ENCODE assay signal across 8 mouse cellular contexts in the genomic region with DNA sequence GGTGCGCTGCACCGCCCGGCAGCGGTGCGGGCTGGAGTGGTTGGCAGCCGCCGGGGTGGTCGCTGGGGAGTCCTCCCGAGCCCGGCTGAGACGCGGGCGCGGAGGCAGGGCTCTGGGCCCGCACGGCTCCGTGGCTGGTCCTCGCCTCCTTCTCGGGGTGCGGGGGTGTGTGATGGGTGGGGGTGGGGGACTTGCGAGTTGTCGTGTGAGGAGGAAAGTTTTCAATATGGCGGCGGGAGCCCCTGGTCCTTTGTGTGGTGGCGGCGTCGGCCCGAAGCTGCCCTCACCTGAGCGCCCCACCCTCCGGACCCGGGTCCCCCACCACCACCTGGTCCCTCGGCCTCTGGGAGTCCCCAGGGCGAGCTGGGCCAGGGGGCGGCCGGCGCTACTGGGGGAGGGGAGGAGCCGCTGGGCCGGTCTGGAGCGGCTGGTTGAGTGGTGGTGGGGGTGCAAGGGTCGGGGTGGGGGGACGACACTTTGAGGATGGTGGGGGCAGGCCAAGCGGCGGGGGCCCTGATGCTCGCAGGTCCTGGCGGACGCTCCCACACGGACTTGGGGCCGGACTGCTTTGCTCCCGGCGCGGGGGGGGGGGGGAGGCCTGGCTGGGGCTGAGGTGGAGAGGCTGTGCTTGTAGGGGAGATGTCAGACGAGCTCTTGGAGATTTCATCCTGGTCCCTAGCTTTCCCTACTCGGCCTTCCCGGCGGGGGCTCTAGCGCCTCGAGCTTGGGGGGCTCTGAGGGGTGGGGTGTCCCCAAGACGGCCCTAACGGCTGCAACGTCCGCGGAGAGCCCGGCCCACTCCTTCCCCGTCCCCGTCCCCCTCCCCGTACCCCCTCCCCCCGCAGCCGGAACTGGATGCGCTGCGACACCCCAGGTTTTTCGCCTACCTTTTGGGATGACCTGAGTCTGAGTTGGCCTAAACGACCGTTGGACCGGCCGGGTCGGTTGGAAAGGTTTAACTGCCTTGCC. TPM values are rescaled to one million over a fixed set of nuclear protein-coding genes. Genes with fewer than 3 reads are reported as not detected.
DNase-seq lines count a peak whose midpoint lies in the region; ATAC-seq and TF ChIP-seq lines count a peak whose summit lies in the region.

No protein-coding gene starts in this region.

- no peaks in the 10 kb centered on the region for H3K36me3 ChIP-seq in C2C12 (ENCODE audit: control insufficient read depth, insufficient read depth)
- no peaks in the 10 kb centered on the region for H3K36me3 ChIP-seq in embryonic facial prominence, embryonic 13.5 days
- H3K36me3 ChIP-seq in heart, postnatal 0 days (replicated peaks; ENCODE audit: control insufficient read depth, insufficient read depth, low read length): no peaks in the 10 kb centered on the region
- no peaks in the 10 kb centered on the region for H3K36me3 ChIP-seq in lung, embryonic 14.5 days (ENCODE audit: insufficient read depth)

- peak; percentile 46 for DNase-seq in adipocyte (ENCODE audit: low spot score)
- DNase-seq in heart, postnatal 0 days (ENCODE audit: low spot score): peak; percentile 35
- peak; percentile 13 to 67 for DNase-seq in kidney, postnatal 25 days
- peak; percentile 53 for DNase-seq in lung, embryonic 14.5 days
- DNase-seq in retina, postnatal 1 day: peak; percentile 64
- peak; percentile 66 for DNase-seq in thymus, postnatal 4 days

- no peak for TF ChIP-seq CTCF in C2C12 (IDR thresholded peaks at IDR 0.05; ENCODE audit: control insufficient read depth, insufficient read depth, insufficient read length)
- no peak for TF ChIP-seq CTCF in heart, postnatal 0 days (IDR thresholded peaks at IDR 0.05; ENCODE audit: low read depth)
- no peak for TF ChIP-seq CTCF in lung, embryonic 14.5 days (IDR thresholded peaks at IDR 0.05; ENCODE audit: low read depth)

- under 1% methylated on average over 60 of the region's 76 CpGs for WGBS in embryonic facial prominence, embryonic 13.5 days
- WGBS in heart, postnatal 0 days: under 1% methylated on average over 46 of the region's 76 CpGs
- WGBS in lung, embryonic 14.5 days: under 1% methylated on average over 72 of the region's 76 CpGs

- H3ac ChIP-seq in C2C12 (ENCODE audit: control insufficient read depth, insufficient read length, low read depth): peak overlapping the region; percentile 80

- TF ChIP-seq EP300 in heart, postnatal 0 days (IDR thresholded peaks at IDR 0.05; ENCODE audit: low read depth): no peak

- peak overlapping the region; percentile 61 for H3K4me2 ChIP-seq in embryonic facial prominence, embryonic 13.5 days
- peak overlapping the region; percentile 91 for H3K4me2 ChIP-seq in heart, postnatal 0 days (ENCODE audit: low read depth, low read length)
- peak overlapping the region; percentile 67 for H3K4me2 ChIP-seq in lung, embryonic 14.5 days

- no peaks in the 10 kb centered on the region for H3K27me3 ChIP-seq in C2C12 (ENCODE audit: control insufficient read depth, insufficient read depth, insufficient read length)
- H3K27me3 ChIP-seq in embryonic facial prominence, embryonic 13.5 days: no peaks in the 10 kb centered on the region
- H3K27me3 ChIP-seq in heart, postnatal 0 days (ENCODE audit: control insufficient read depth, insufficient read depth, low read length): no peaks in the 10 kb centered on the region
- H3K27me3 ChIP-seq in lung, embryonic 14.5 days (ENCODE audit: insufficient read depth, low read length): no peaks in the 10 kb centered on the region

- H3K79me3 ChIP-seq in C2C12 (ENCODE audit: low read depth): peaks cover 6% of the 10 kb centered on the region

- H3K4me3 ChIP-seq in C2C12 (ENCODE audit: insufficient read depth, poor library complexity, severe bottlenecking): peak overlapping the region; percentile 72
- peak overlapping the region; percentile 100 for H3K4me3 ChIP-seq in embryonic facial prominence, embryonic 13.5 days
- peak overlapping the region; percentile 99 for H3K4me3 ChIP-seq in heart, postnatal 0 days (ENCODE audit: low read depth, low read length)
- peak overlapping the region; percentile 100 for H3K4me3 ChIP-seq in lung, embryonic 14.5 days (ENCODE audit: low read depth, low read length)

- 0 out of 2 replicates have a peak, but pooled peaks have one; percentile 16 for ATAC-seq in embryonic facial prominence, embryonic 13.5 days (ENCODE audit: insufficient number of reproducible peaks, insufficient read depth, low FRiP score, low TSS enrichment, low read depth)
- ATAC-seq in heart, postnatal 0 days (ENCODE audit: insufficient read depth, low read depth): peak; percentile 8; the same call in 1 of the 2 replicates
- ATAC-seq in lung, embryonic 14.5 days (ENCODE audit: insufficient read depth): 0 out of 2 replicates have a peak, but pooled peaks have one; percentile 5

- H3K27ac ChIP-seq in embryonic facial prominence, embryonic 13.5 days: peak overlapping the region; percentile 95
- peak overlapping the region; percentile 88 for H3K27ac ChIP-seq in heart, postnatal 0 days (ENCODE audit: low read depth)
- H3K27ac ChIP-seq in lung, embryonic 14.5 days (ENCODE audit: low read depth): peak overlapping the region; percentile 96

- no peaks in the 10 kb centered on the region for H3K9me3 ChIP-seq in embryonic facial prominence, embryonic 13.5 days
- H3K9me3 ChIP-seq in heart, postnatal 0 days (replicated peaks; ENCODE audit: control insufficient read depth, low read length): no peaks in the 10 kb centered on the region
- H3K9me3 ChIP-seq in lung, embryonic 14.5 days (ENCODE audit: low read depth, low read length): no peaks in the 10 kb centered on the region

- H3K9ac ChIP-seq in embryonic facial prominence, embryonic 13.5 days: peak overlapping the region; percentile 100
- peak overlapping the region; percentile 95 for H3K9ac ChIP-seq in heart, postnatal 0 days (replicated peaks; ENCODE audit: low read depth, low read length)
- H3K9ac ChIP-seq in lung, embryonic 14.5 days: peak overlapping the region; percentile 98

- peaks cover 38% of the 10 kb centered on the region for H3K4me1 ChIP-seq in embryonic facial prominence, embryonic 13.5 days
- peaks cover 16% of the 10 kb centered on the region for H3K4me1 ChIP-seq in heart, postnatal 0 days (ENCODE audit: control insufficient read depth, insufficient read depth)
- peaks cover 12% of the 10 kb centered on the region for H3K4me1 ChIP-seq in lung, embryonic 14.5 days (ENCODE audit: insufficient read depth)

- peaks cover 40% of the 10 kb centered on the region for H3K79me2 ChIP-seq in C2C12 (ENCODE audit: control insufficient read depth, insufficient read depth)

TF ChIP-seq in C2C12, 6 proteins besides CTCF, POLR2A, EP300 and RAD21:
- TF ChIP-seq USF1 (IDR thresholded peaks at IDR 0.05; ENCODE audit: low read depth): no peak
- no peak for TF ChIP-seq MAX (IDR thresholded peaks at IDR 0.05)
- no peak for TF ChIP-seq MYOD1 (IDR thresholded peaks at IDR 0.05; ENCODE audit: control insufficient read depth, insufficient read length, low read depth)
- TF ChIP-seq FOSL1 (IDR thresholded peaks at IDR 0.05; ENCODE audit: insufficient read depth, low read length, poor library complexity, severe bottlenecking): no peak
- no peak for TF ChIP-seq CEBPB (IDR thresholded peaks at IDR 0.05; ENCODE audit: low read depth)
- TF ChIP-seq MYOG (IDR thresholded peaks at IDR 0.05; ENCODE audit: control insufficient read depth, extremely low read depth, insufficient read length): no peak

RNA-seq across cellular contexts. Expression of a gene that starts 1.1 kb away (rescaled TPM):
- polyA plus RNA-seq in C2C12 (2012; fragmentation: generic; extraction: Trizol): 3.4 TPM
- polyA plus RNA-seq in embryonic facial prominence, embryonic 13.5 days (2015; fragmentation: Nextera tagmentation; extraction: Ambion mirVana): 88.9 and 93.9 TPM in 2 replicates
- 29.3 and 30.1 TPM in 2 replicates for total RNA-seq in heart, postnatal 0 days (2014; rRNA removed; ENCODE audit: low replicate concordance)
- 19.0 and 19.4 TPM in 2 replicates for polyA plus RNA-seq in heart, postnatal 0 days (2015; fragmentation: Nextera tagmentation; extraction: Ambion mirVana)
- 54.7 and 59.0 TPM in 2 replicates for polyA plus RNA-seq in lung, embryonic 14.5 days (2014; fragmentation: Nextera tagmentation; extraction: Ambion mirVana)

RNA-seq across cellular contexts. Expression of a gene that starts 11.6 kb away (rescaled TPM):
- polyA plus RNA-seq in C2C12 (2012; fragmentation: generic; extraction: Trizol): not detected
- polyA plus RNA-seq in embryonic facial prominence, embryonic 13.5 days (2015; fragmentation: Nextera tagmentation; extraction: Ambion mirVana): not detected in 2 replicates
- not detected in 2 replicates for total RNA-seq in heart, postnatal 0 days (2014; rRNA removed; ENCODE audit: low replicate concordance)
- polyA plus RNA-seq in heart, postnatal 0 days (2015; fragmentation: Nextera tagmentation; extraction: Ambion mirVana): not detected in 2 replicates
- polyA plus RNA-seq in lung, embryonic 14.5 days (2014; fragmentation: Nextera tagmentation; extraction: Ambion mirVana): 0.27 TPM in 1 of 2 replicates, not detected in the other

Comparison
In these comparisons a context has a peak if more than half of its experiments do, and no peak if none do; other contexts are left out.
1. Peak in every context shown above with its lines: DNase-seq, ATAC-seq, H3K4me3 ChIP-seq and H3K27ac ChIP-seq.